Mouse (Mus musculus) right cerebral cortex, postnatal 10 days (tissue): ENCODE measurements around the gene Klra3.
"Not testable (repeated sequence)": the region's sequence is repeated elsewhere in the genome, so short reads cannot be mapped to it uniquely, and the experiment has no call there.

Experiments
- DNase-seq, 2 experiments: peaks; one replicate each; pipeline ENCODE4 v3.0.0; 2021; ENCODE audit warnings: low spot score in 2 of 2

The Klra3 gene

GRCm38 (mm10) chr6:130337411-130337810, at the start of gene Klra3:
Gene Klra3 (minus strand): TSS chr6:130337574.
- no peak for DNase-seq

- no peak for DNase-seq
Measured at GRCm38 (mm10) chr6:130386750-130387149, 49.4 kb upstream of the Klra3 start, which contains the start of gene Klra1. Gene Klra1 (minus strand): TSS chr6:130386874.

DNA sequence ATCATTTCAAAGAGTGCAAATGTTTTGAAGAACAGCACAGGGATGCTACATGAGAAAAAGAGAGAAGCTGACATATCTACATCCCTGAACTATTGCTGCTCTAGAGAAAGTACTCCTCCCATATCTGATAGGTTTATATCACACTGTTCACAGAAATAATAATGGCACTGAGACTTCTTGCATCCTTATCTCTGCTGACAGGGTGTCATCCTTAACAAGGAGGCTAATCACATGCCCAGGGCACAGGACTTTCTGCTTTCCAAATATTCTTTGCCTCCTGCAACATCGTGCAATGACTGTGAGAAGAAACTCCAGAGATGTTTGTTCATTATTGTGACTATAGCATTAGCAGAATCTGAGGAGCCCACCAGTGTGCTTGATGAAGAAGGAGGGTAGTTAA, 48.4 kb upstream of the Klra3 start:
- DNase-seq: no peak

GRCm38 (mm10) chr6:130382375-130382774, 45.0 kb upstream of the Klra3 start:
- no peak for DNase-seq

DNA sequence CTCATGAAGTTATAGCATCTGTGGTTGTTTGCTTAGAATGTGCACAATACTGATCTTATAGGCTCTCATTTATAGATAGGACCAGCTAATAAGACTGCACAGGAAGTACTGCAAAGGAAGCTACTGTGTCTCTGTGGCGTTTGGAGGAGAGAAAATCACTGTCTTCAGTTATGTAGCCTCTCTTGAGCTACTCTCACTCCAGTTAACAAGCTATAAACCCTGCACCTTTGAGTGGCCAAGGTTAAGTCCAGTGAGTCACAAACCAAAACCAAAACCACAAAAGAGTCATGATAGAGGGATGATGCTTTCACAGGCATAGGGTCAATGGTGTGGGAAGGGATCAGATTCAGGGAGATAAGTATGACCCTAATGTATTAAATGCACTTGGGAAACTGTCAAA, 8.0 kb upstream of the Klra3 start:
- DNase-seq: not testable (repeated sequence)

GRCm38 (mm10) chr6:130341973-130342372, 4.6 kb upstream of the Klra3 start:
- not testable (repeated sequence) for DNase-seq

GRCm38 (mm10) chr6:130287984-130288649, 49.3 kb downstream of the Klra3 start:
- no peak for DNase-seq

GRCm38 (mm10) chr6:130281828-130282227, 55.5 kb downstream of the Klra3 start, which contains the start of gene Klra10:
Gene Klra10 (minus strand): TSS chr6:130281928.
- not testable (repeated sequence) for DNase-seq
